Mouse (Mus musculus) cerebellum, adult 2 months (tissue): ENCODE measurements around the gene Adh1.

Experiments used
- CTCF ChIP-seq: fragments of 200-500 bp; IDR thresholded peaks from 2 replicates; pipeline ENCODE4 v1.5.1; 2011; ENCODE audit warnings: low read depth, mild to moderate bottlenecking, control low read depth, low read length, moderate library complexity, borderline replicate concordance; ENCODE audit not compliant: insufficient read depth
- POLR2A ChIP-seq: fragments of 200-500 bp; IDR thresholded peaks from 2 replicates; pipeline ENCODE4 v1.6.1; 2011; ENCODE audit warnings: low read length, control low read depth, borderline replicate concordance; ENCODE audit not compliant: insufficient read depth

GRCm38 (mm10) chr3:138306290-138306683 lies 45.5 kb downstream of the Adh1 start:
- no peak for TF ChIP-seq POLR2A
- no peak for TF ChIP-seq CTCF
